Mouse (Mus musculus): ENCODE data around the gene Arpc1a.
"Not testable (repeated sequence)": the region's sequence is repeated elsewhere in the genome, so short reads cannot be mapped to it uniquely, and the experiment has no call there.

- not testable (repeated sequence) for TF ChIP-seq CTCF, EP300 (IDR thresholded peaks at IDR 0.05)
These were observed 17.8 kb downstream of the Arpc1a start for GRCm38 (mm10) chr5:145101451-145101850.

Measured in lung, postnatal 0 days (tissue).